Mouse (Mus musculus) MEL (cell line): ENCODE results near the gene Ext2. TPM values are rescaled to one million over a fixed set of nuclear protein-coding genes. Genes with fewer than 3 reads are reported as not detected.

Source experiments
- DNase-seq: peaks from one replicate; pipeline ENCODE4 v3.0.0; 2011; ENCODE audit warnings: low read depth, low spot score
- H3K27ac ChIP-seq: 2 replicates; pipeline ENCODE4 v1.5.1; 2012; ENCODE audit warnings: low read depth, mild to moderate bottlenecking, control low read depth, low read length, moderate library complexity; ENCODE audit not compliant: control insufficient read depth
- H3K27me3 ChIP-seq, 2 experiments: fragments of 150-350 bp in 1 of 2; sonication (generic) in 1 of 2; 2 replicates each; pipeline ENCODE4 v1.6.1; 2012; ENCODE audit warnings: low read length in 2 of 2, mild to moderate bottlenecking in 2 of 2, improper control_type of control experiment in 1 of 2, moderate library complexity in 1 of 2; ENCODE audit not compliant: insufficient read depth in 2 of 2, control insufficient read depth in 1 of 2
- H3K36me3 ChIP-seq, 2 experiments: 2 replicates each; pipeline ENCODE4 v1.6.1; 2012 to 2014; ENCODE audit warnings: low read length in 2 of 2, improper control_type of control experiment in 1 of 2, inconsistent platforms in 1 of 2, mild to moderate bottlenecking in 1 of 2; ENCODE audit not compliant: insufficient read depth in 2 of 2, control insufficient read depth in 1 of 2
- H3K4me1 ChIP-seq, 2 experiments: fragments of 150-350 bp in 1 of 2; sonication (generic) in 1 of 2; 2 replicates each; pipeline ENCODE4 v1.6.1; 2012; ENCODE audit warnings: low read length in 2 of 2, improper control_type of control experiment in 1 of 2, mild to moderate bottlenecking in 1 of 2; ENCODE audit not compliant: insufficient read depth in 2 of 2, control insufficient read depth in 1 of 2
- H3K4me3 ChIP-seq, 2 experiments: fragments of 150-350 bp in 1 of 2; sonication (generic) in 1 of 2; 2 replicates each; pipeline ENCODE4 v1.5.1; 2012; ENCODE audit warnings: low read depth in 2 of 2, low read length in 2 of 2, mild to moderate bottlenecking in 2 of 2, moderate library complexity in 2 of 2, control low read depth in 1 of 2, improper control_type of control experiment in 1 of 2; ENCODE audit not compliant: control insufficient read depth in 1 of 2, insufficient read depth in 1 of 2
- H3K79me2 ChIP-seq: 2 replicates; pipeline ENCODE4 v1.6.1; 2012; ENCODE audit warnings: mild to moderate bottlenecking, low read length, moderate library complexity; ENCODE audit not compliant: control insufficient read depth, poor library complexity, insufficient read depth
- H3K9ac ChIP-seq: 2 replicates; pipeline ENCODE4 v1.6.1; 2012; ENCODE audit warnings: low read depth, mild to moderate bottlenecking, control low read depth, low read length, moderate library complexity; ENCODE audit not compliant: control insufficient read depth, poor library complexity, severe bottlenecking
- H3K9me3 ChIP-seq: fragments of 150-350 bp; sonication (generic); replicated peaks from 2 replicates; pipeline ENCODE4 v1.6.1; 2012; ENCODE audit warnings: mild to moderate bottlenecking, low read length, improper control_type of control experiment, moderate library complexity; ENCODE audit not compliant: insufficient read depth
- CHD2 ChIP-seq: IDR thresholded peaks from 2 replicates; pipeline ENCODE4 v1.6.1; 2011; ENCODE audit warnings: low read length, improper control_type of control experiment
- CTCF ChIP-seq, 3 experiments: IDR thresholded peaks in 2 of 3; conservative IDR thresholded peaks in 1 of 3; 2 replicates each; pipeline ENCODE4 v1.5.1; 2011 to 2012; ENCODE audit warnings: low read length in 3 of 3, low read depth in 2 of 3, mild to moderate bottlenecking in 2 of 3, improper control_type of control experiment in 1 of 3, inconsistent platforms in 1 of 3, mixed read lengths in 1 of 3, moderate library complexity in 1 of 3; ENCODE audit not compliant: control insufficient read depth in 1 of 3, insufficient read depth in 1 of 3, poor library complexity in 1 of 3, severe bottlenecking in 1 of 3
- E2F4 ChIP-seq: IDR thresholded peaks from 2 replicates; pipeline ENCODE4 v1.6.1; 2011; ENCODE audit warnings: low read depth, low read length, improper control_type of control experiment, borderline replicate concordance
- ELF1 ChIP-seq: IDR thresholded peaks from 2 replicates; pipeline ENCODE4 v1.6.1; 2014; ENCODE audit warnings: low read depth, mild to moderate bottlenecking, inconsistent platforms, low read length, improper control_type of control experiment, moderate library complexity
- GABPA ChIP-seq: IDR thresholded peaks from 2 replicates; pipeline ENCODE4 v1.6.1; 2012; ENCODE audit warnings: low read depth, mild to moderate bottlenecking, inconsistent platforms, low read length, improper control_type of control experiment, moderate library complexity
- HCFC1 ChIP-seq: IDR thresholded peaks from 2 replicates; pipeline ENCODE4 v1.6.1; 2012; ENCODE audit warnings: low read depth, mild to moderate bottlenecking, inconsistent platforms, low read length, improper control_type of control experiment, moderate library complexity
- JUND ChIP-seq: IDR thresholded peaks from 2 replicates; pipeline ENCODE4 v1.6.1; 2011; ENCODE audit warnings: low read depth, mild to moderate bottlenecking, improper control_type of control experiment, low read length
- KAT2A ChIP-seq: conservative IDR thresholded peaks from 2 replicates; pipeline ENCODE4 v1.6.1; 2012; ENCODE audit warnings: low read depth, low read length, improper control_type of control experiment, inconsistent platforms
- MAFK ChIP-seq: IDR thresholded peaks from 2 replicates; pipeline ENCODE4 v1.6.1; 2011; ENCODE audit warnings: low read depth, mild to moderate bottlenecking, low read length, improper control_type of control experiment, borderline replicate concordance
- MAZ ChIP-seq: IDR thresholded peaks from 2 replicates; pipeline ENCODE4 v1.6.1; 2012; ENCODE audit warnings: low read depth, mild to moderate bottlenecking, inconsistent platforms, low read length, improper control_type of control experiment
- MEF2A ChIP-seq: IDR thresholded peaks from 2 replicates; pipeline ENCODE4 v1.6.1; 2014; ENCODE audit warnings: low read depth, mild to moderate bottlenecking, inconsistent platforms, low read length, improper control_type of control experiment; ENCODE audit not compliant: poor library complexity, insufficient replicate concordance, severe bottlenecking; ENCODE audit errors: extremely low read depth
- MXI1 ChIP-seq: IDR thresholded peaks from 2 replicates; pipeline ENCODE4 v1.6.1; 2011; ENCODE audit warnings: mild to moderate bottlenecking, low read depth, low read length, improper control_type of control experiment
- MYB ChIP-seq: IDR thresholded peaks from 2 replicates; pipeline ENCODE4 v1.6.1; 2011; ENCODE audit warnings: mild to moderate bottlenecking, low read depth, low read length, improper control_type of control experiment
- NELFE ChIP-seq: IDR thresholded peaks from 2 replicates; pipeline ENCODE4 v1.6.1; 2011; ENCODE audit warnings: low read depth, low read length, improper control_type of control experiment
- NRF1 ChIP-seq: IDR thresholded peaks from 2 replicates; pipeline ENCODE4 v1.6.1; 2014; ENCODE audit warnings: low read depth, mild to moderate bottlenecking, inconsistent platforms, low read length, improper control_type of control experiment, moderate library complexity; ENCODE audit not compliant: poor library complexity, insufficient read depth, severe bottlenecking
- POLR2AphosphoS2 ChIP-seq: IDR thresholded peaks from 2 replicates; pipeline ENCODE4 v1.6.1; 2011; ENCODE audit warnings: low read length, improper control_type of control experiment
- POLR2AphosphoS5 ChIP-seq: IDR thresholded peaks from 2 replicates; pipeline ENCODE4 v1.6.1; 2012; ENCODE audit warnings: low read depth, borderline replicate concordance, mild to moderate bottlenecking, inconsistent platforms, low read length, moderate library complexity, mixed read lengths
- RAD21 ChIP-seq: IDR thresholded peaks from 2 replicates; pipeline ENCODE4 v1.6.1; 2011; ENCODE audit warnings: mild to moderate bottlenecking, low read depth, low read length, improper control_type of control experiment
- RCOR1 ChIP-seq: IDR thresholded peaks from 2 replicates; pipeline ENCODE4 v1.6.1; 2012; ENCODE audit warnings: low read depth, mild to moderate bottlenecking, inconsistent platforms, low read length, improper control_type of control experiment
- SIN3A ChIP-seq: IDR thresholded peaks from 2 replicates; pipeline ENCODE4 v1.6.1; 2012; ENCODE audit warnings: low read length, improper control_type of control experiment, inconsistent platforms
- TAL1 ChIP-seq: IDR thresholded peaks from 2 replicates; pipeline ENCODE4 v1.6.1; 2012; ENCODE audit warnings: mild to moderate bottlenecking, inconsistent platforms, low read length, moderate library complexity, mixed read lengths
- TCF12 ChIP-seq: IDR thresholded peaks from 2 replicates; pipeline ENCODE4 v1.6.1; 2014; ENCODE audit warnings: low read depth, mild to moderate bottlenecking, inconsistent platforms, low read length, improper control_type of control experiment, moderate library complexity
- USF1 ChIP-seq: IDR thresholded peaks from 2 replicates; pipeline ENCODE4 v1.6.1; 2014; ENCODE audit warnings: low read depth, mild to moderate bottlenecking, inconsistent platforms, low read length, improper control_type of control experiment, moderate library complexity
- ZC3H11A ChIP-seq: IDR thresholded peaks from 2 replicates; pipeline ENCODE4 v1.6.1; 2012; ENCODE audit warnings: low read depth, mild to moderate bottlenecking, inconsistent platforms, low read length, improper control_type of control experiment
- ZMIZ1 ChIP-seq: IDR thresholded peaks from 2 replicates; pipeline ENCODE4 v1.6.1; 2012; ENCODE audit warnings: low read depth, mild to moderate bottlenecking, inconsistent platforms, low read length, improper control_type of control experiment, moderate library complexity
- polyA plus RNA-seq, 2 experiments: library from polyadenylated mRNA; stranded (reverse) in 1 of 2; unstranded in 1 of 2; fragments of >175 nt in 1 of 2; fragments of >200 nt in 1 of 2; gene quantifications; 2 replicates each; pipeline versions ENCODE4 v1.2.1 to v1.2.4; 2012; ENCODE audit warnings: low replicate concordance in 2 of 2, low read depth in 1 of 2; ENCODE audit not compliant: insufficient read length in 2 of 2, insufficient read depth in 1 of 2, missing spikeins in 1 of 2
- total RNA-seq: library from RNA; depleted of rRNA; stranded (reverse); fragments of 300-350 nt; gene quantifications from 2 replicates; pipeline ENCODE4 v1.2.3, GENCODE M21; 2012

The Ext2 gene
- total and polyA plus RNA-seq, 3 experiments, result 33.7 to 66.8 TPM; not detected in 1

DNA sequence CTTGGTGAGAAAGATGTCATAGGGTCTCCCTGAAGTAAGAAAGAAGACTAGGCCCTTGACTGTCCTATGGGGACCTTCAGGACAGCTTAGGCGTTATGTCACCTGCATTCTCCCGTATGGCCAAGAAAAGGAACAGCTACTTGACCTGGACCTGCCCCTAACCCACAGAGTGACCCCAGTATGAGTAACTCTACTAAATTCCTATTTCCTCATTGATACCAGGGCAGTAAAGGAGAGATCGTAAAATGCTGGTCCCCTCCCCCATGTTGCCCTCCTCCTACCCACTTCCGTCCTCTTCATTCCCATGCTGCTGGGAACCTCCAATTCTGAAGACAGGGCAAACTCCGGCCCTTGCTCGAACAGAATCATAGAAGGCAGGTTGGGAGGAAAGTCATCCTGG is 177.6 kb downstream of the Ext2 start:
- H3K79me2 ChIP-seq, result no peaks in the 10 kb centered on the region
- no peak for DNase-seq

DNA sequence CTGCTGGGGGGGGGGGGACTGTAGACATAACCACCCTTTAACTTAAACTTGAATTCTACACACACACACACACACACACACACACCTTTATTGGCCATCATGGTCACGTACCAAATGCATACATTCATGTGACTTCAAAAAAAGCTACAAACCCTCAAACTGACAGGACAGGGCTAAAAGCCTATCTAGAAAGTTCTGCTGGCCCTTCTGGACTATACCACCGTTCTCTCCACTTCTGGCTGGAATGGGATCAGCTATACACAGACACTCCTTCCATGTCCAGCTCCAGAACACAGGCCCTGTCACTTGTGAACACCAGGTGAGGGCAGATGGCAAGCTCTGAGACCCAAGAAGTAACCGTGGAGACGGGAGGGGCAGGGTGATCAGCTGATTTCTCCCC is 178.1 kb downstream of the Ext2 start:
- Histone ChIP-seq H3K36me3 (no peaks in the 10 kb centered on the region), H3K4me3 (no peak overlapping the region), H3K27ac (no peak overlapping the region), H3K9ac (no peak overlapping the region), H3K79me2 (no peaks in the 10 kb centered on the region), H3K9me3 (no peaks in the 10 kb centered on the region), H3K4me1 (no peaks in the 10 kb centered on the region), H3K27me3 (peaks cover 0 to 5% of the 10 kb centered on the region in 2 experiments; a peak in 3 of 4 replicates)
- DNase-seq, result no peak
- TF ChIP-seq KAT2A, result no peak
- TF ChIP-seq NELFE, result no peak
- TF ChIP-seq TCF12, result no peak
- no peak for TF ChIP-seq ZMIZ1
- TF ChIP-seq GABPA, result no peak
- TF ChIP-seq ELF1, result no peak
- no peak for TF ChIP-seq POLR2AphosphoS5
- TF ChIP-seq POLR2AphosphoS2, result no peak

More for the DNA sequence above, 177.6 kb downstream of the Ext2 start:
- Histone ChIP-seq H3K4me1 (no peaks in the 10 kb centered on the region), H3K9me3 (no peaks in the 10 kb centered on the region), H3K36me3 (no peaks in the 10 kb centered on the region), H3K27ac (no peak overlapping the region), H3K9ac (no peak overlapping the region)
- no peak for TF ChIP-seq NRF1
- no peak for TF ChIP-seq POLR2AphosphoS2
- no peak for TF ChIP-seq ZMIZ1
- TF ChIP-seq MAZ, result no peak
- TF ChIP-seq NELFE, result no peak
- TF ChIP-seq ELF1, result no peak
- no peak for TF ChIP-seq RAD21
- TF ChIP-seq, all 39 proteins: peak for 0
- no peak overlapping the region for H3K4me3 ChIP-seq
- peaks cover 0 to 1% of the 10 kb centered on the region in 2 experiments; a peak in 2 of 4 replicates for H3K27me3 ChIP-seq

DNA sequence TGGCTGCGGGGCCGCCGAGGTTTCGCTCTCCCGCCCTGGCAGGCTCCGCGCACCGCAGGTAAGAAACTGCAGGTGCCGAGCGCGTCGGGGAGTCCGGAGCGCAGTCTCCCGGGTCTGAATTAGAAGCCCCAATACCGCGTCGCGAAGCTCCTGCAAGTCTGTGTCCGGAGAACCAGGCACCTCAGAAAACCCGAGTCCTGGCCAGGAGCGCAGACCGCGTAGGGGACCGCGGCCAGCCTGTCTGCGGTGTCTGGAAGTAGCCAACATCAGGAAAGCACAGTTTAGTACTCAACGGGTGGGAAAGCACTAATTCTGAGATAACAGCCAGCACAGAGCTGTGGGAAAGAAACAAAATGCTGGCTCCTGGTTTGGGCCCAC is 179.0 kb downstream of the Ext2 start:
- Histone ChIP-seq H3K4me3 (no peak overlapping the region), H3K27me3 (peaks cover 0 to 5% of the 10 kb centered on the region in 2 experiments; a peak in 3 of 4 replicates), H3K27ac (no peak overlapping the region), H3K4me1 (no peaks in the 10 kb centered on the region), H3K9ac (no peak overlapping the region), H3K9me3 (no peaks in the 10 kb centered on the region), H3K36me3 (no peaks in the 10 kb centered on the region), H3K79me2 (no peaks in the 10 kb centered on the region)
- no peak for DNase-seq
- no peak for TF ChIP-seq SIN3A
- no peak for TF ChIP-seq CTCF (IDR thresholded peaks at IDR 0.05 in 2 of 3, conservative IDR thresholded peaks at IDR 0.05 in 1 of 3; ENCODE audit: control insufficient read depth in 1 of 3, insufficient read depth in 1 of 3, low read depth in 2 of 3, low read length in 3 of 3, poor library complexity in 1 of 3, severe bottlenecking in 1 of 3)
- no peak for TF ChIP-seq USF1
- no peak for TF ChIP-seq RAD21
- no peak for TF ChIP-seq JUND
- no peak for TF ChIP-seq MAFK
- TF ChIP-seq MXI1, result no peak
- TF ChIP-seq MYB, result no peak
- no peak for TF ChIP-seq KAT2A
- no peak for TF ChIP-seq TAL1
- no peak for TF ChIP-seq HCFC1
- no peak for TF ChIP-seq RCOR1
- no peak for TF ChIP-seq MEF2A
- no peak for TF ChIP-seq CHD2
- no peak for TF ChIP-seq GABPA
- no peak for TF ChIP-seq ELF1
- no peak for TF ChIP-seq ZC3H11A
- no peak for TF ChIP-seq TCF12
- no peak for TF ChIP-seq E2F4
